Mouse (Mus musculus) hindbrain, postnatal 0 days (tissue): Measurements from ENCODE around the gene Kctd7. TPM values are rescaled to one million over a fixed set of nuclear protein-coding genes. Genes with fewer than 3 reads are reported as not detected.

Experiments used
- ATAC-seq: fragments of 200-750 bp; cut with Nextera tagmentation; 2 replicates; pipeline ENCODE4 v1.8.0; 2017; ENCODE audit warnings: mild to moderate bottlenecking, moderate TSS enrichment, moderate library complexity
- DNase-seq: peaks from one replicate; pipeline ENCODE4 v3.0.0-alpha.2; 2015; ENCODE audit warnings: low spot score
- H3K27ac ChIP-seq: fragments of 300-500 bp; sonication (generic); 2 replicates; pipeline ENCODE4 v1.5.1; 2014; ENCODE audit warnings: mild to moderate bottlenecking
- H3K27me3 ChIP-seq: fragments of 300-500 bp; sonication (generic); 2 replicates; pipeline ENCODE4 v1.6.1; 2014; ENCODE audit warnings: low read length, mixed read lengths; ENCODE audit not compliant: insufficient read depth
- H3K36me3 ChIP-seq: fragments of 300-500 bp; sonication (generic); 2 replicates; pipeline ENCODE4 v1.6.1; 2014; ENCODE audit warnings: low read length, mixed read lengths; ENCODE audit not compliant: insufficient read depth
- H3K4me1 ChIP-seq: fragments of 300-500 bp; sonication (generic); 2 replicates; pipeline ENCODE4 v1.6.1; 2014; ENCODE audit warnings: antibody characterized with exemption, low read length, mixed read lengths; ENCODE audit not compliant: insufficient read depth
- H3K4me2 ChIP-seq: fragments of 300-500 bp; sonication (generic); 2 replicates; pipeline ENCODE4 v1.6.1; 2014; ENCODE audit warnings: low read depth, mild to moderate bottlenecking, low read length, moderate library complexity, mixed read lengths
- H3K4me3 ChIP-seq: fragments of 300-500 bp; sonication (generic); 2 replicates; pipeline ENCODE4 v1.5.1; 2014; ENCODE audit warnings: low read length
- H3K9ac ChIP-seq: fragments of 300-500 bp; sonication (generic); replicated peaks from 2 replicates; pipeline ENCODE4 v1.6.1; 2014; ENCODE audit warnings: mild to moderate bottlenecking, low read length, moderate library complexity, mixed read lengths
- H3K9me3 ChIP-seq: fragments of 300-500 bp; sonication (generic); 2 replicates; pipeline ENCODE4 v1.6.1; 2016; ENCODE audit warnings: low read length, mixed read lengths
- CTCF ChIP-seq: IDR thresholded peaks from 2 replicates; pipeline ENCODE4 v1.5.1; 2016; ENCODE audit warnings: antibody characterized with exemption, control low read depth, low read depth
- WGBS: fragments of 180-500 bp; shearing (Covaris S2); extraction: QIAGEN DNeasy Blood & Tissue Kit; methylation state at CpG from one replicate; pipeline ENCODE4 v1.1.7; 2014; 5-methylcytosine and 5-hydroxymethylcytosine counted together
- polyA plus RNA-seq: library from polyadenylated mRNA; unstranded; fragments of >200 nt; fragmentation: Nextera tagmentation; extraction: Ambion mirVana; gene quantifications from 2 replicates; pipeline ENCODE4 v1.2.1, GENCODE M21; 2015
- total RNA-seq: library from RNA; depleted of rRNA; stranded (reverse); fragments of >200 nt; gene quantifications from 2 replicates; pipeline ENCODE4 v1.2.3, GENCODE M21; 2014; rRNA removed

The Kctd7 gene
- total RNA-seq (20.8 and 31.7 TPM in 2 replicates), polyA plus RNA-seq (10.9 and 11.2 TPM in 2 replicates)

DNA sequence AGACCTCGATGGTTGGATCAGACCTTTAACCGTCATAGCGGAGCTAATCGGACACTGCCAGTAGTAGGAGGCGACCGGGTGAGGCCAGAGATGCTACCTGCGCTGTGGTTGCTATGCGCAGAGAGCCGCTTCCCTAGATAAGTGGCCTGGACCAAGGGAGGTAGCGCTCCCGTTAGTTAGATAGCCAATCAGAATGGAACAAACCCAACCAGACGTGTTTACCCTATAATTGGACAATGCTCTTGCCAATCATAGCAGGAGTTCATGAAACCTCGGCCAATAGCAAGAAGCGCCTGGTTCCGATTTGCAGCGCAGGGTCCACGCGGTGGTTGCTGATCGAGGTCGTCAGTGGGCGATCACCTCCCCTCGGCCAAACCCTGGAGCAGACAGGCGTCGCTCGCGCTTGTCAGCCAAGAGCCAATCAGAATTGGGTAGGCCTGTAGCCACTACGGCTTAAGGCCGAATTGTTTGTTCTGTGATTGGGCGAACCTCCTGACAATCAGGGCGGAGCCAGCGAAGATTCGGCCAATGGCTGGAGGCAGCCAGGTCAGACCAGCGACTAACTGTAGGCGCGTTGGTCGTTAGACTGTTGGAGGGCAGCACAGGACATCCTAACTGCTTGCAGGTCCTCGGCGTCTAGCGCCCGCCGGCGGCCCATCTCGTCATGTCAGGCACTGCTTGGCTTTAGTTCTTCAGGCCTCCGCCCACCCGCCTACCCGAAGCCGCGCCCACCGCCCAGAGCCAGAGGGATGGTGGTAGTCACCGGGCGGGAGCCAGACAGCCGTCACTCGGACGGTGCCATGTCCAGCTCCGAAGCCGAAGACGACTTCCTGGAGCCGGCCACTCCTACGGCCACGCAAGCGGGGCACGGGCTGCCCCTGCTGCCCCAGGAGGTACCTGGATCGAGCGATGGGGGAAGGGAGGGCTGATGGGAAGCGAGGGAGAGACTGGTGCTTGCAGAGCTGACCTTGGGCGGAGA lies at the start of gene Kctd7:
Kctd7 (plus strand) TSS at position 528 of the 979 bp plus-strand sequence.
- peak within 1 kb of the TSS; percentile 94 for H3K4me2 ChIP-seq
- no peaks in the 10 kb centered on the region for H3K9me3 ChIP-seq
- 1% methylated on average over 66 of the region's 66 CpGs for WGBS
- TF ChIP-seq CTCF, result peak; percentile 72
- peak within 1 kb of the TSS; percentile 75 for H3K9ac ChIP-seq
- H3K4me3 ChIP-seq, result peak within 1 kb of the TSS; percentile 73
- H3K4me1 ChIP-seq, result peaks cover 12% of the 10 kb centered on the region
- peak within 1 kb of the TSS; percentile 94 for H3K27ac ChIP-seq
- no peaks in the 10 kb centered on the region for H3K27me3 ChIP-seq
- peak; percentile 97 for ATAC-seq
- peaks cover 9% of the 10 kb centered on the region; the same call in 1 of the 2 replicates for H3K36me3 ChIP-seq
- DNase-seq, result peak; percentile 98

DNA sequence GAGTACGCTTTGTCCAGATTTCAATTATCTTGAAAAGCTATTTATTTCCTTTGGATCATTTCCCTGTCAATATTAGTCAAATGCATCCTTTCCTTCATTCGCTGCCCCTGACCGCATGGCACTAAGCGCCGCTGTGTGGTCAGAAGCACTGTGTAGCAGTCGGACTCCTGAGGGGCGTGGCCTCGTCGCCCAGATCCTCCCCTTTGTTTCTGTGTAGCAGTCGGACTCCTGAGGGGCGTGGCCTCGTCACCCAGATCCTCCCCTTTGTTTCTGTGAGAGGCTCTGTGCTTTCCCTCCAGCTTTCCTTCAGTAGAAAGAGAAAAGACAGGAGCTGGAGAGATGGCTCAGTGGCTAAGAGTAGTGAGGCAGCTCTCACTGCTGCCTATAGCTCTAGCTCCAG lies 47.9 kb upstream of the Kctd7 start:
- Histone ChIP-seq H3K4me1 (no peaks in the 10 kb centered on the region), H3K9me3 (no peaks in the 10 kb centered on the region), H3K36me3 (peaks cover 3% of the 10 kb centered on the region; the same call in 1 of the 2 replicates), H3K27ac (no peak overlapping the region), H3K4me3 (no peak overlapping the region), H3K27me3 (no peaks in the 10 kb centered on the region), H3K4me2 (no peak overlapping the region), H3K9ac (no peak overlapping the region)
- TF ChIP-seq CTCF, result peak; percentile 4; the same call in 1 of the 2 replicates
- WGBS, result 47% methylated on average over 12 of the region's 12 CpGs
- DNase-seq, result peak; percentile 17
- ATAC-seq, result peak; percentile 77

DNA sequence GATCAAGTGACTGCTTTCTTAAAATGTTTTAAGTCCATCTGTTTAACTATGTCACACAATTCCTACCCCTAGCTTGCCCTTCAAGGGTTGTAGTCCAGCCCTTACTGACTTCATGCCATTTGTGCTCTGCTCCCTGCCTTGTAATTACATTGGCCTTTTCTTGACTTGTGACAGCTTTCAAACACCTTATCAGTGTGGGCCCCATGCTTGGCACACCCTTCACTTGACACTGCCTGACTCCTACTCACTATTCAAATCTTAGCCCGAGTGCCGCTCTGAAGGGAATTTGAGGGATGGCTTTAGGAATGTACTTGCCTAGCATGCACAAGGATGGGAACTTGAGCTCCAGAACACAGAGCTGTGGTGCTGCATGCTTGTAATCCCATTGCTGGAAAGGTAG lies 46.8 kb upstream of the Kctd7 start:
- no peak overlapping the region for H3K4me2 ChIP-seq

DNA sequence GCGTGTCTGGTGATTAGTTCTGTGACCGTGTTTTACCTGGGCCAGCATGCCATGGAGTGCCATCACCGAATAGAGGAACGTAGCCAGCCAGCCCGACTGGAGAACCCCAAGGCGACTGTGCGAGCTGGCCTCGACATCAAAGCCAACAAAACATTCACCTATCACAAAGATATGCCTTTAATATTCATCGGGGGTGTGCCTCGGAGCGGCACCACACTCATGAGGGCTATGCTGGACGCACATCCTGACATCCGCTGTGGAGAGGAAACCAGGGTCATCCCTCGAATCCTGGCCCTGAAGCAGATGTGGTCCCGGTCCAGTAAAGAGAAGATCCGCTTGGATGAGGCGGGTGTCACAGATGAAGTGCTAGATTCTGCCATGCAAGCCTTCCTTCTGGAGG lies 42.9 kb upstream of the Kctd7 start:
- no peaks in the 10 kb centered on the region for H3K27me3 ChIP-seq
- H3K9ac ChIP-seq, result no peak overlapping the region
- 96% methylated on average over 17 of the region's 17 CpGs for WGBS
- peaks cover 8% of the 10 kb centered on the region; the same call in 1 of the 2 replicates for H3K36me3 ChIP-seq
- H3K4me2 ChIP-seq, result no peak overlapping the region
- DNase-seq (no peak), ATAC-seq (no peak)
- H3K27ac ChIP-seq, result no peak overlapping the region
- no peaks in the 10 kb centered on the region for H3K4me1 ChIP-seq
- H3K4me3 ChIP-seq, result no peak overlapping the region
- H3K9me3 ChIP-seq, result no peaks in the 10 kb centered on the region
- no peak for TF ChIP-seq CTCF

More for the DNA sequence above, 46.8 kb upstream of the Kctd7 start:
- 77% methylated on average over 2 of the region's 2 CpGs for WGBS
- peaks cover 8% of the 10 kb centered on the region; the same call in 1 of the 2 replicates for H3K36me3 ChIP-seq
- H3K9me3 ChIP-seq, result no peaks in the 10 kb centered on the region
- no peak for DNase-seq
- no peak overlapping the region for H3K4me3 ChIP-seq
- ATAC-seq, result no peak
- TF ChIP-seq CTCF, result no peak
- no peak overlapping the region for H3K27ac ChIP-seq
- no peaks in the 10 kb centered on the region for H3K27me3 ChIP-seq
- H3K4me1 ChIP-seq, result no peaks in the 10 kb centered on the region
- no peak overlapping the region for H3K9ac ChIP-seq

DNA sequence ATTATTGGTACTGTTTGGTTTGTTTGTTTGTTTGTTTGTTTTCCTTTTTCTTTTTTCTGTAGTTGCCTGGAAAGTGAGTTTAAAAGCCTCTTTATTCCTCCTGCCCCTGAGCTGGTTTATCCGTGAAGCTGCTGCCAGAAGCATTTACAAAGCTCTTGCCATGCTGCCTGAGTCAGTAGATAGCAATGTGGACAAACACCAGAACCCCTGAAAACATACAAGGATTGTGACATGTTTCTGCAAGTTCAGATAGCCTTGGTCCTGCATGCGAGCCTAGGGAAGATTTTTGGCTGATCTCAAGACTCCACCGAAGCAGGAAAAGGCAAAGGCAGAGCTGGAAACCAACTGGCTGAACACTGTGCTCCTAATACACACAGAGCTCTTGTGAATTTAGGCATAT lies 35.3 kb upstream of the Kctd7 start:
- H3K4me2 ChIP-seq, result no peak overlapping the region
- H3K27ac ChIP-seq, result no peak overlapping the region
- no peaks in the 10 kb centered on the region for H3K9me3 ChIP-seq
- DNase-seq (no peak), ATAC-seq (no peak)
- no peaks in the 10 kb centered on the region for H3K27me3 ChIP-seq
- no peak overlapping the region for H3K9ac ChIP-seq
- no peak for TF ChIP-seq CTCF
- H3K4me3 ChIP-seq, result no peak overlapping the region
- WGBS, result 91% methylated on average over 3 of the region's 3 CpGs
- no peaks in the 10 kb centered on the region for H3K4me1 ChIP-seq
- no peaks in the 10 kb centered on the region; the same call in 1 of the 2 replicates for H3K36me3 ChIP-seq

DNA sequence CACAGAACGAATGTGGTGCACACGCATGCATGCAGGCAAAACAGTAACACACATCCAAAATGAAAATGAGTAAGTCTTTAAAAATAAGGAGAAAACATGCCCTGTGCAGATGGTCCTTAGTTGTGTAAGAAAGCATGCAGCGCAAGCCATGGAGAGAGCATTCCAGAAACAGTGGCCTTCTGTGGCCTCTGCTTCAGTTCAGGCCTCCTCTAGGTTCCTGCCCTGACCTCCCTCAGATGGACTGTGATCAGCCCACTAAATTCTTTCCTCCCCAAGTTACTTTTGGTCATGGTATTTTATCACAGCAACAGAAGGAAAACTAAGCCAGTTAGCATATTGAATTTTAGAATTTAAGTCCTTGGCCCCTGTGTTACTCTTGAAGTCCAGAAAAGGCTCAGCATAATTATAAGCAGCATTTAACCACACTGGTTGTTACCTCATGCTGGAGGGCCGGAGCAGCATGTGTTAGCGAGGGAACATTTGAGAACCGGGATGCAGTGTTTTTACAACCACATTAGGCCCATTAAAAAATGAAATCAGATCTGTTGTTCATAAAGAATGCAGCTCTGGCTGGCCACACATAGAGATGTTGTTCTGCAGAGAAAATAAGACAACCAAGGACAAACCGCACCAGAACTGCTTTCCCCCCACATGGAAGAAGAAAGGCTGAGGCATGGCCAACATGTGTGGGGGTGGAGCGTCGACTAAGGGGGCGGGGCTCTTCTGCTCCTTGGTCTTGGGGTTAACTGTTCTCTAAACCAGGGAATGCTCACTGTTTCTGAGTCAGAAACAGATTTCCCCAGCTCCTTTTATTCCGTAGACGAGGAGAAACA lies 33.8 kb upstream of the Kctd7 start:
- H3K27ac ChIP-seq, result no peak overlapping the region
- TF ChIP-seq CTCF, result no peak

More for the DNA sequence above, 33.8 kb upstream of the Kctd7 start:
- no peak overlapping the region for H3K4me2 ChIP-seq
- ATAC-seq (no peak), DNase-seq (no peak)
- no peak overlapping the region for H3K9ac ChIP-seq
- H3K4me3 ChIP-seq, result no peak overlapping the region
- H3K36me3 ChIP-seq, result no peaks in the 10 kb centered on the region; the same call in 1 of the 2 replicates
- H3K27me3 ChIP-seq, result no peaks in the 10 kb centered on the region
- WGBS, result 78% methylated on average over 12 of the region's 12 CpGs
- no peaks in the 10 kb centered on the region for H3K9me3 ChIP-seq
- no peaks in the 10 kb centered on the region for H3K4me1 ChIP-seq
